In genomic region chr19:19058201-19058600, GRCm38 (mm10) we compare ENCODE assay signal across 16 mouse cellular contexts. TPM values are rescaled to one million over a fixed set of nuclear protein-coding genes. Genes with fewer than 3 reads are reported as not detected.
DNase-seq lines count a peak whose midpoint lies in the region; ATAC-seq lines count a peak whose summit lies in the region.
"Had no signal": no experiment of that assay in that cellular context is flagged by ENCODE, and none has a peak within 500 bp of the region (broad histone marks: within the 10 kb centered on the region; RNA-seq: fewer than 3 reads in every experiment).

No protein-coding gene starts in this region.

- no peaks in the 10 kb centered on the region for H3K27me3 ChIP-seq in neural tube, embryonic 11.5 days (ENCODE audit: control insufficient read depth, insufficient read depth, low read length)
- no peaks in the 10 kb centered on the region for H3K27me3 ChIP-seq in hindbrain, embryonic 12.5 days
- H3K27me3 ChIP-seq in midbrain, embryonic 14.5 days (ENCODE audit: control insufficient read depth, insufficient read depth, low read length) = no peaks in the 10 kb centered on the region
- H3K27me3 ChIP-seq: heart, embryonic 13.5 days; limb, embryonic 15.5 days had no signal

- H3K9ac ChIP-seq in neural tube, embryonic 11.5 days (ENCODE audit: low read length) = peak overlapping the region; percentile 22; the same call in 1 of the 2 replicates
- no peak overlapping the region for H3K9ac ChIP-seq in hindbrain, embryonic 12.5 days
- no peak overlapping the region for H3K9ac ChIP-seq in midbrain, embryonic 14.5 days (replicated peaks; ENCODE audit: low read length)
- H3K9ac ChIP-seq: heart, embryonic 13.5 days; limb, embryonic 15.5 days had no signal

- H3K4me1 ChIP-seq in neural tube, embryonic 11.5 days (ENCODE audit: control insufficient read depth, insufficient read depth, low read length) = peaks cover 4% of the 10 kb centered on the region
- H3K4me1 ChIP-seq in hindbrain, embryonic 12.5 days = peaks cover 10% of the 10 kb centered on the region
- H3K4me1 ChIP-seq in midbrain, embryonic 14.5 days (ENCODE audit: control insufficient read depth, insufficient read depth, low read length) = peaks cover 23% of the 10 kb centered on the region
- H3K4me1 ChIP-seq: heart, embryonic 13.5 days; limb, embryonic 15.5 days had no signal

- peak; percentile 19 for DNase-seq in neural tube, embryonic 11.5 days (ENCODE audit: low spot score)
- DNase-seq in neural tube, embryonic 10.5 days (ENCODE audit: extremely low spot score, low spot score) = no peak
- DNase-seq in midbrain, embryonic 14.5 days = peak; percentile 61
- DNase-seq in lung, postnatal 36 days = no peak
- DNase-seq in layer of hippocampus, adult 18-20 months (ENCODE audit: low spot score in 2 of 2) = no peak
- no peak for DNase-seq in kidney, postnatal 14 days
- DNase-seq: adrenal gland, postnatal 14 days; cerebellum, adult 9-10 months; heart, adult 11 months; heart, postnatal 4 days; kidney, adult 11 months; kidney, postnatal 10 days had no signal

- 44% methylated on average over 8 of the region's 8 CpGs for WGBS in neural tube, embryonic 11.5 days
- 83% methylated on average over 8 of the region's 8 CpGs for WGBS in hindbrain, embryonic 12.5 days
- 37% methylated on average over 8 of the region's 8 CpGs for WGBS in midbrain, embryonic 14.5 days

- 0 out of 2 replicates have a peak overlapping the region, but pooled peaks have one; percentile 21 for H3K4me2 ChIP-seq in neural tube, embryonic 11.5 days (ENCODE audit: low read depth)
- no peak overlapping the region for H3K4me2 ChIP-seq in hindbrain, embryonic 12.5 days (replicated peaks)
- H3K4me2 ChIP-seq in midbrain, embryonic 14.5 days (ENCODE audit: low read length) = peak overlapping the region; percentile 37
- H3K4me2 ChIP-seq: heart, embryonic 13.5 days; limb, embryonic 15.5 days had no signal

- no peaks in the 10 kb centered on the region for H3K36me3 ChIP-seq in neural tube, embryonic 11.5 days (ENCODE audit: control insufficient read depth, insufficient read depth, low read length)
- no peaks in the 10 kb centered on the region for H3K36me3 ChIP-seq in hindbrain, embryonic 12.5 days
- no peaks in the 10 kb centered on the region for H3K36me3 ChIP-seq in midbrain, embryonic 14.5 days (ENCODE audit: control insufficient read depth, insufficient read depth, low read length)
- H3K36me3 ChIP-seq: heart, embryonic 13.5 days; limb, embryonic 15.5 days had no signal

- H3K9me3 ChIP-seq in neural tube, embryonic 11.5 days (ENCODE audit: control insufficient read depth, low read length) = no peaks in the 10 kb centered on the region
- H3K9me3 ChIP-seq in hindbrain, embryonic 12.5 days (replicated peaks) = no peaks in the 10 kb centered on the region
- no peaks in the 10 kb centered on the region for H3K9me3 ChIP-seq in midbrain, embryonic 14.5 days (ENCODE audit: control insufficient read depth, low read length)
- H3K9me3 ChIP-seq: heart, embryonic 13.5 days; limb, embryonic 15.5 days had no signal

- H3K27ac ChIP-seq in neural tube, embryonic 11.5 days (ENCODE audit: low read depth, low read length) = peak overlapping the region; percentile 68; the same call in 1 of the 2 replicates
- no peak overlapping the region for H3K27ac ChIP-seq in hindbrain, embryonic 12.5 days
- H3K27ac ChIP-seq in midbrain, embryonic 14.5 days (replicated peaks; ENCODE audit: low read depth, low read length) = no peak overlapping the region
- H3K27ac ChIP-seq: heart, embryonic 13.5 days; limb, embryonic 15.5 days had no signal

- peak; percentile 64 for ATAC-seq in neural tube, embryonic 11.5 days (ENCODE audit: insufficient read depth, low FRiP score, low TSS enrichment)
- ATAC-seq in hindbrain, embryonic 12.5 days (ENCODE audit: low FRiP score) = peak; percentile 21; the same call in 1 of the 2 replicates
- ATAC-seq in midbrain, embryonic 14.5 days (ENCODE audit: low FRiP score, low TSS enrichment) = peak; percentile 59

- no peak overlapping the region for H3K4me3 ChIP-seq in neural tube, embryonic 11.5 days (ENCODE audit: low read depth, low read length)
- H3K4me3 ChIP-seq in hindbrain, embryonic 12.5 days = no peak overlapping the region
- H3K4me3 ChIP-seq in midbrain, embryonic 14.5 days (replicated peaks; ENCODE audit: low read depth, low read length) = no peak overlapping the region
- H3K4me3 ChIP-seq: heart, embryonic 13.5 days; limb, embryonic 15.5 days had no signal

RNA-seq across cellular contexts. Expression of gene Rorb, which starts 52.8 kb away (rescaled TPM):
- 2.0 and 2.5 TPM in 2 replicates for polyA plus RNA-seq in neural tube, embryonic 11.5 days (2014; fragmentation: Nextera tagmentation; extraction: Ambion mirVana)
- 4.1 and 4.5 TPM in 2 replicates for polyA plus RNA-seq in hindbrain, embryonic 12.5 days (2016; fragmentation: Nextera tagmentation; extraction: Ambion mirVana)
- 12.9 and 13.4 TPM in 2 replicates for polyA plus RNA-seq in midbrain, embryonic 14.5 days (2014; fragmentation: Nextera tagmentation; extraction: Ambion mirVana)
- total RNA-seq in layer of hippocampus, adult 18-20 months (2021) = 10 to 100 TPM; 19.3 to 20.6 TPM
- polyA plus RNA-seq: spleen, adult 2 months had no signal

Comparison
In these comparisons a context has a peak if more than half of its experiments do, and no peak if none do; other contexts are left out.
1. DNase-seq: peak in neural tube, embryonic 11.5 days (single experiment) and midbrain, embryonic 14.5 days (single experiment); none in neural tube, embryonic 10.5 days (single experiment), lung, postnatal 36 days (single experiment), layer of hippocampus, adult 18-20 months (0 of 2) and kidney, postnatal 14 days (single experiment).
2. Peak in every context shown above with its lines, with median percentiles within 50 percentile points of each other: ATAC-seq.